Mouse (Mus musculus) liver, postnatal 0 days (tissue): ENCODE results near the gene Ccdc30. TPM values are rescaled to one million over a fixed set of nuclear protein-coding genes. Genes with fewer than 3 reads are reported as not detected.

Experiments
- ATAC-seq: fragments of 200-750 bp; cut with Nextera tagmentation; 2 replicates; pipeline ENCODE4 v1.8.0; 2017; ENCODE audit warnings: mild to moderate bottlenecking, moderate library complexity
- DNase-seq: peaks from one replicate; pipeline ENCODE4 v3.0.0-alpha.2; 2016
- H3K27ac ChIP-seq: fragments of 300-500 bp; sonication (generic); 2 replicates; pipeline ENCODE4 v1.5.1; 2014; ENCODE audit warnings: antibody characterized with exemption, moderate library complexity, mild to moderate bottlenecking, low read depth
- H3K27me3 ChIP-seq: fragments of 300-500 bp; sonication (generic); 2 replicates; pipeline ENCODE4 v1.6.1; 2014; ENCODE audit warnings: low read length, control low read depth, mixed read lengths; ENCODE audit not compliant: insufficient read depth
- H3K36me3 ChIP-seq: fragments of 300-500 bp; sonication (generic); replicated peaks from 2 replicates; pipeline ENCODE4 v1.6.1; 2014; ENCODE audit warnings: mild to moderate bottlenecking, control low read depth, low read length, moderate library complexity, mixed read lengths; ENCODE audit not compliant: insufficient read depth
- H3K4me1 ChIP-seq: fragments of 300-500 bp; sonication (generic); 2 replicates; pipeline ENCODE4 v1.6.1; 2014; ENCODE audit warnings: antibody characterized with exemption, mild to moderate bottlenecking, control low read depth; ENCODE audit not compliant: insufficient read depth
- H3K4me2 ChIP-seq: fragments of 300-500 bp; sonication (generic); 2 replicates; pipeline ENCODE4 v1.6.1; 2014; ENCODE audit warnings: low read depth, mild to moderate bottlenecking, low read length, moderate library complexity, mixed read lengths
- H3K4me3 ChIP-seq: fragments of 300-500 bp; sonication (generic); 2 replicates; pipeline ENCODE4 v1.5.1; 2014; ENCODE audit warnings: low read depth, low read length
- H3K9ac ChIP-seq: fragments of 300-500 bp; sonication (generic); replicated peaks from 2 replicates; pipeline ENCODE4 v1.6.1; 2014; ENCODE audit warnings: mild to moderate bottlenecking, moderate library complexity
- H3K9me3 ChIP-seq: fragments of 300-500 bp; sonication (generic); 2 replicates; pipeline ENCODE4 v1.6.1; 2016; ENCODE audit warnings: mild to moderate bottlenecking, control low read depth, low read length, mixed read lengths
- CTCF ChIP-seq: sonication (generic); IDR thresholded peaks from 2 replicates; pipeline ENCODE4 v1.5.1; 2016; ENCODE audit warnings: antibody characterized with exemption, low read depth
- EP300 ChIP-seq: IDR thresholded peaks from 2 replicates; pipeline ENCODE4 v1.6.1; 2016; ENCODE audit warnings: antibody characterized with exemption, low read depth, mild to moderate bottlenecking
- WGBS: fragments of 180-500 bp; shearing (Covaris S2); extraction: QIAGEN DNeasy Blood & Tissue Kit; methylation state at CpG from one replicate; pipeline ENCODE4 v1.1.7; 2014; ENCODE audit not compliant: insufficient replicate concordance; 5-methylcytosine and 5-hydroxymethylcytosine counted together
- polyA plus RNA-seq: library from polyadenylated mRNA; unstranded; fragments of >200 nt; fragmentation: Nextera tagmentation; extraction: Ambion mirVana; gene quantifications from 2 replicates; pipeline ENCODE4 v1.2.1, GENCODE M21; 2015

Gene Ccdc30
- polyA plus RNA-seq, 1 experiment from 2014 or later: 2.4 TPM

GRCm38 (mm10) chr4:119338422-119338821 is 76.9 kb downstream of the Ccdc30 start:
- peak; percentile 35 for DNase-seq
- ATAC-seq: peak; percentile 82

DNA sequence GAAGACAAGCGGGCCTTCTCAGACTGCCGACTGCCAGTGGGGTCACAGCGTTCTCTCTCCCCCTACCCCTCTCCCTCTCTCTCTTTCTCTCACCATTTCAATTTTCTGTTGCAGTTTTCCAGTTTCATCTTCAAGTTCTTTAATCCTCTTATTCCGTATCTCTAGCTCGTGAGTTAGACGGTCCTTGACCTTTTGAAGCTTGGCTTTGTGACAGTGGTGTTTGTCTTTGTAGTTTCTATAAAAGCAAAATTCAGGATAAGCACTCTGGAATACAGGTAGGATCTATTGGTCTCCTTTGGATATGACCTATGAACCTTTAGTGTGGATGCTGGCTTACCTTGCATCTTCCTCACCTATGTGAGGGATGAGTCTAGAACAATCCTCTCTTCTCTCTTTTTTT is 81.8 kb downstream of the Ccdc30 start:
- no peak overlapping the region for H3K27ac ChIP-seq
- H3K4me1 ChIP-seq: no peaks in the 10 kb centered on the region
- TF ChIP-seq EP300 (no peak), CTCF (no peak)
- H3K4me2 ChIP-seq: no peak overlapping the region
- H3K36me3 ChIP-seq: no peaks in the 10 kb centered on the region
- no peaks in the 10 kb centered on the region for H3K9me3 ChIP-seq
- DNase-seq (no peak), ATAC-seq (no peak)
- no peak overlapping the region for H3K9ac ChIP-seq
- no peaks in the 10 kb centered on the region for H3K27me3 ChIP-seq
- 78% methylated on average over 6 of the region's 6 CpGs for WGBS
- H3K4me3 ChIP-seq: no peak overlapping the region

More at GRCm38 (mm10) chr4:119338422-119338821, 76.9 kb downstream of the Ccdc30 start:
- WGBS: 72% methylated on average over 4 of the region's 4 CpGs
- no peak for TF ChIP-seq EP300
- no peak for TF ChIP-seq CTCF
- Histone ChIP-seq H3K27ac (peak overlapping the region; percentile 69), H3K36me3 (no peaks in the 10 kb centered on the region), H3K4me2 (peak overlapping the region; percentile 49; the same call in 1 of the 2 replicates), H3K9me3 (no peaks in the 10 kb centered on the region), H3K4me3 (no peak overlapping the region), H3K9ac (no peak overlapping the region), H3K27me3 (no peaks in the 10 kb centered on the region), H3K4me1 (no peaks in the 10 kb centered on the region)

- H3K9me3 ChIP-seq: no peaks in the 10 kb centered on the region
- peak overlapping the region; percentile 46 for H3K27ac ChIP-seq
- ATAC-seq: peak; percentile 12
- TF ChIP-seq CTCF: no peak
- 40% methylated on average over 10 of the region's 10 CpGs for WGBS
- peaks cover 24% of the 10 kb centered on the region for H3K36me3 ChIP-seq
- no peak for DNase-seq
- H3K27me3 ChIP-seq: no peaks in the 10 kb centered on the region
- peaks cover 7% of the 10 kb centered on the region for H3K4me1 ChIP-seq
- peak overlapping the region; percentile 31; the same call in 1 of the 2 replicates for H3K9ac ChIP-seq
- peak overlapping the region; percentile 72 for H3K4me3 ChIP-seq
- H3K4me2 ChIP-seq: peak overlapping the region; percentile 81
These were observed 94.3 kb downstream of the Ccdc30 start for GRCm38 (mm10) chr4:119320896-119321550.

GRCm38 (mm10) chr4:119320131-119320830 is 95.0 kb downstream of the Ccdc30 start, which contains the start of gene Ppih:
Ppih (minus strand) TSS chr4:119320546.
- peaks cover 31% of the 10 kb centered on the region for H3K36me3 ChIP-seq
- no peaks in the 10 kb centered on the region for H3K9me3 ChIP-seq
- TF ChIP-seq EP300 (peak; percentile 43; the same call in 1 of the 2 replicates), CTCF (no peak)
- H3K4me2 ChIP-seq: peak within 1 kb of the TSS; percentile 81
- under 1% methylated on average over 44 of the region's 44 CpGs for WGBS
- peak; percentile 99 for ATAC-seq
- no peaks in the 10 kb centered on the region for H3K27me3 ChIP-seq
- peak; percentile 97 for DNase-seq
- peak within 1 kb of the TSS; percentile 67 for H3K9ac ChIP-seq
- H3K27ac ChIP-seq: peak within 1 kb of the TSS; percentile 46
- peaks cover 7% of the 10 kb centered on the region for H3K4me1 ChIP-seq
- peak within 1 kb of the TSS; percentile 72 for H3K4me3 ChIP-seq

DNA sequence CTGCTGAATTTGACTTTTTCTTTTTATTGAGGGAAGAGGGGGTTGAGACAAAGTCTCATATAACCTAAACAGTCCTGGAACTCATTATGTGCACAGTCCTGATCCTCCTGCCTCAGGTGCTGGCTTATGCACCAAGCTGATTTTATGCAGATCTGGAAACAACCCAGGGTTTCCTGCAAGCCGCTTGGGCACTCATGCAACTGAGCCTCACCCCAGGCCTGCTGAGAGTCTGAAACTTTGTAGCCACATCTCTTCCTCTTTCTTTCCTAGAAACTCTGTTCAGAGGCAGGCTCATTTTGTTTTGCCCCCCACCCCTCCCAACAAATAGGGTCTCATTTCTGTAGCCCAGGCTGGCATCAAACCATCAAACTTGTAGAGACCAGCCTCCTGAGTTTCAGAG is 101.6 kb downstream of the Ccdc30 start:
- H3K4me2 ChIP-seq: no peak overlapping the region
- no peaks in the 10 kb centered on the region for H3K9me3 ChIP-seq
- no peak overlapping the region for H3K4me3 ChIP-seq
- ATAC-seq: no peak
- TF ChIP-seq CTCF (no peak), EP300 (no peak)
- H3K27ac ChIP-seq: no peak overlapping the region
- H3K27me3 ChIP-seq: no peaks in the 10 kb centered on the region
- peaks cover 57% of the 10 kb centered on the region for H3K36me3 ChIP-seq
- DNase-seq: no peak
- 67% methylated on average over 1 of the region's 1 CpGs for WGBS
- H3K9ac ChIP-seq: no peak overlapping the region
- H3K4me1 ChIP-seq: no peaks in the 10 kb centered on the region

- ATAC-seq: no peak
- no peaks in the 10 kb centered on the region for H3K9me3 ChIP-seq
- TF ChIP-seq CTCF (no peak), EP300 (no peak)
These were observed 109.9 kb downstream of the Ccdc30 start for GRCm38 (mm10) chr4:119305418-119305817.

More at GRCm38 (mm10) chr4:119305418-119305817, 109.9 kb downstream of the Ccdc30 start:
- H3K9ac ChIP-seq: no peak overlapping the region
- DNase-seq: no peak
- H3K36me3 ChIP-seq: peaks cover 12% of the 10 kb centered on the region; the same call in 1 of the 2 replicates
- no peak overlapping the region for H3K4me2 ChIP-seq
- 83% methylated on average over 5 of the region's 5 CpGs for WGBS
- no peak overlapping the region for H3K27ac ChIP-seq
- no peaks in the 10 kb centered on the region for H3K4me1 ChIP-seq
- no peaks in the 10 kb centered on the region for H3K27me3 ChIP-seq
- H3K4me3 ChIP-seq: no peak overlapping the region
